Mouse (Mus musculus): ENCODE results near the gene Prkce. TPM values are rescaled to one million over a fixed set of nuclear protein-coding genes. Genes with fewer than 3 reads are reported as not detected.

Gene Prkce
- polyA plus RNA-seq, 1 experiment from 2014 or later: 6.2 TPM

GRCm38 (mm10) chr17:86589681-86590080 lies 422.1 kb downstream of the Prkce start:
- no peak overlapping the region for H3K4me3 ChIP-seq
- WGBS: 88% methylated on average over 5 of the region's 5 CpGs
- no peak for ATAC-seq (ENCODE audit: extremely low read depth, insufficient number of reproducible peaks, low FRiP score, low TSS enrichment)

DNA sequence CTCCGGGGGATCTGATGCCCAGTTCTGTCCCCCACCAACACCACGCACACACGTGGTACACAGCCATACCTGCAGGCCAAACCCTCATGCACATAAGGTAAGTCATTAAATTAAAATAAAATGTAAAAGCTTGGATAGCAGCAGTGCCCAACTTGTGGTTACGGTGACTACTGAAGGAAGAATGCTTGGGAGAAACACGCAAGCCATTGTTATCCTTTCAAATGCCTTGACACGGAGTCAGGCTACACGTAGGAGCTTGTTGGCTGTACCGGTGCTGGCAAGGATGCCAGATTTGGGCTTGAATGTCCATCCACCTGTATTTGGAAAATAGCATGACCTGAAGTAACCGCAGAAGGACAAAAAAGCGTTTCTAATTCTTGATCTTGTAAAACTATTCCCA lies 423.7 kb downstream of the Prkce start:
- Histone ChIP-seq H3K9ac (no peak overlapping the region), H3K4me3 (no peak overlapping the region), H3K4me1 (peaks cover 33% of the 10 kb centered on the region), H3K4me2 (no peak overlapping the region), H3K27ac (replicated peaks) (no peak overlapping the region), H3K9me3 (no peaks in the 10 kb centered on the region), H3K36me3 (no peaks in the 10 kb centered on the region), H3K27me3 (replicated peaks) (no peaks in the 10 kb centered on the region)
- ATAC-seq (ENCODE audit: extremely low read depth, insufficient number of reproducible peaks, low FRiP score, low TSS enrichment): no peak
- 84% methylated on average over 10 of the region's 10 CpGs for WGBS

More at GRCm38 (mm10) chr17:86589681-86590080, 422.1 kb downstream of the Prkce start:
- Histone ChIP-seq H3K27me3 (replicated peaks) (no peaks in the 10 kb centered on the region), H3K27ac (replicated peaks) (no peak overlapping the region), H3K4me1 (peaks cover 33% of the 10 kb centered on the region), H3K9ac (no peak overlapping the region), H3K36me3 (no peaks in the 10 kb centered on the region), H3K9me3 (no peaks in the 10 kb centered on the region), H3K4me2 (no peak overlapping the region)

GRCm38 (mm10) chr17:86592991-86593586 lies 425.5 kb downstream of the Prkce start:
- H3K36me3 ChIP-seq: no peaks in the 10 kb centered on the region
- 46% methylated on average over 6 of the region's 6 CpGs for WGBS

GRCm38 (mm10) chr17:86595526-86595925 lies 427.9 kb downstream of the Prkce start:
- H3K9me3 ChIP-seq: no peaks in the 10 kb centered on the region
- H3K36me3 ChIP-seq: 0 out of 2 replicates have a peak, but pooled peaks cover 4% of the 10 kb centered on the region
- no peak for ATAC-seq (ENCODE audit: extremely low read depth, insufficient number of reproducible peaks, low FRiP score, low TSS enrichment)
- H3K9ac ChIP-seq: no peak overlapping the region
- H3K27ac ChIP-seq (replicated peaks): no peak overlapping the region
- peaks cover 17% of the 10 kb centered on the region for H3K4me1 ChIP-seq
- H3K27me3 ChIP-seq (replicated peaks): no peaks in the 10 kb centered on the region
- no peak overlapping the region for H3K4me2 ChIP-seq
- no peak overlapping the region for H3K4me3 ChIP-seq
- 75% methylated on average over 9 of the region's 9 CpGs for WGBS

More at GRCm38 (mm10) chr17:86592991-86593586, 425.5 kb downstream of the Prkce start:
- Histone ChIP-seq H3K27ac (replicated peaks) (peak overlapping the region; percentile 70), H3K9me3 (no peaks in the 10 kb centered on the region), H3K27me3 (replicated peaks) (no peaks in the 10 kb centered on the region), H3K4me3 (no peak overlapping the region), H3K4me2 (no peak overlapping the region), H3K4me1 (peaks cover 26% of the 10 kb centered on the region), H3K9ac (no peak overlapping the region)
- no peak for ATAC-seq (ENCODE audit: extremely low read depth, insufficient number of reproducible peaks, low FRiP score, low TSS enrichment)

DNA sequence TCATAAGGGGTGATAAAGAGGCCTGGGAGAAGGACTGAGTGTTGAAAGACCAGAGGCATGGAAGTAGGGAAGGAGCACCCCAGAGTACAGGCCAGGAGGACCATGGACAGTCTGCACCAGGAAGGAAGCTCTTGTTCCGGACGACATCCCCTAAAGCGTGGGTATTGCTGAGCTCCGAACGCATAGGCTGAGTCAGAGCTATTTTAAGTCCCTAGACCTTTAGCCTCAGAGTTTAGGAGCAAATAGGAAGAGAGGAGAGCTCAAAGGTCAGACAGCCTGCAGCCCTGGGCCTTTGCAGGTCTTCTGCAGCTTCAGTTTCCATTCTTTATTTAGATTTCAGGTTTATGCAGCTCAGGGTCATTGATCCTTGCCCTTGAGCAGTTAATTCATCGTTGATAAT lies 433.5 kb downstream of the Prkce start:
- WGBS: 43% methylated on average over 6 of the region's 6 CpGs

DNA sequence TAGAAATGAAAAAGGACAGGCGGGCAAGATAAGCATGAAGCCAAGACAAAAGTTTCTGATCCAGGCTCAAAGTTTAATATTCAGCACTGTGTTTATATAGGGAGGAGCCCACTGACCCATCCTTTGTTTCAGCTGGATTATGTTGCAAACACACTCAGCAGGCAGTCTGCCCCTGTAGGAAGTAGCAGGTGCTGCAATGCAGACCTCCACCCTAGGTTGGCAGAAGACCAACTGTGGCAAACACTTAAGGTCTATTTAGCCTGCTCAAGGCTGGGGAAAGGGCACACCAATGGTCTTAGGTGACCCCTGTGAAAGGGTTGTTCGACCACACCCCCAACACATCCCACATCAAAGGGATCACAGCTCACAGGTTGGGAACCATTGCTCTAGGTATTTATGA lies 434.3 kb downstream of the Prkce start:
- no peaks in the 10 kb centered on the region for H3K27me3 ChIP-seq (replicated peaks)
- 85% methylated on average over 2 of the region's 2 CpGs for WGBS
- peaks cover 20% of the 10 kb centered on the region for H3K4me1 ChIP-seq
- H3K27ac ChIP-seq (replicated peaks): no peak overlapping the region
- H3K4me3 ChIP-seq: no peak overlapping the region
- no peaks in the 10 kb centered on the region for H3K9me3 ChIP-seq
- H3K9ac ChIP-seq: no peak overlapping the region
- H3K36me3 ChIP-seq: 0 out of 2 replicates have a peak, but pooled peaks cover 4% of the 10 kb centered on the region
- ATAC-seq (ENCODE audit: extremely low read depth, insufficient number of reproducible peaks, low FRiP score, low TSS enrichment): no peak
- no peak overlapping the region for H3K4me2 ChIP-seq

More for the DNA sequence above, 433.5 kb downstream of the Prkce start:
- H3K36me3 ChIP-seq: 0 out of 2 replicates have a peak, but pooled peaks cover 4% of the 10 kb centered on the region
- H3K27me3 ChIP-seq (replicated peaks): no peaks in the 10 kb centered on the region
- ATAC-seq (ENCODE audit: extremely low read depth, insufficient number of reproducible peaks, low FRiP score, low TSS enrichment): no peak
- H3K4me2 ChIP-seq: no peak overlapping the region
- H3K27ac ChIP-seq (replicated peaks): no peak overlapping the region
- H3K9me3 ChIP-seq: no peaks in the 10 kb centered on the region
- H3K4me3 ChIP-seq: no peak overlapping the region
- H3K4me1 ChIP-seq: peaks cover 20% of the 10 kb centered on the region
- no peak overlapping the region for H3K9ac ChIP-seq

DNA sequence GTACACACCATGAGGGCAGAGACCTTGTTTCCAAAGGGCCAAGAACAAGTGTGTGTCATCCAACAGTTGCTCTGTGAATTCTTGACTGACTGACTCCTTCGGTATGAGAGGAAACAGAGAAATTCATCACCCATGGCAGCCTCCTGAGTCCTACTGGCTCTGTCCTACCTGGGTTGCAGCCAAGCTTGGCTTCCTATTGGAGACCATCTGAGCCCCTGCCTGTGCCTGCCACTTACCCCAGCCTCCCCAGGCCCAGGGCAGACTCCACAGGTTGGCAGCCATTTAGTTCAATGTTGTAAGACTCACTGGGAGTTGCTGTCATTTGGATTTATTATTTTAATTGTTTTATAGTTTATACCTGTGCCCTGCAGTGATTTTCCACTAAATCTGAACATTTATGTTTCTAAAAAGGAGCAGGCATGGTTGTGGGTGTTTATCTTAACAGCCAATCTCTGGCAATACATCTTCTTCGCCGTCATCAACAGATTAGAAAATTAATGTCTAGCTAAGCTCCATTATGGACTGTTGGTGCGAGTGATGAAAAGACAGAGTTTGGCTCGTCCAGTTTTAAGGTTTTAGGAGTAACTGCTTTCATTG lies 436.4 kb downstream of the Prkce start:
- Histone ChIP-seq H3K36me3 (0 out of 2 replicates have a peak, but pooled peaks cover 3% of the 10 kb centered on the region), H3K9ac (no peak overlapping the region), H3K27me3 (replicated peaks) (no peaks in the 10 kb centered on the region), H3K27ac (replicated peaks) (no peak overlapping the region), H3K4me3 (no peak overlapping the region), H3K4me2 (no peak overlapping the region), H3K4me1 (peaks cover 20% of the 10 kb centered on the region), H3K9me3 (no peaks in the 10 kb centered on the region)
- WGBS: 75% methylated on average over 5 of the region's 5 CpGs
- ATAC-seq (ENCODE audit: extremely low read depth, insufficient number of reproducible peaks, low FRiP score, low TSS enrichment): no peak

DNA sequence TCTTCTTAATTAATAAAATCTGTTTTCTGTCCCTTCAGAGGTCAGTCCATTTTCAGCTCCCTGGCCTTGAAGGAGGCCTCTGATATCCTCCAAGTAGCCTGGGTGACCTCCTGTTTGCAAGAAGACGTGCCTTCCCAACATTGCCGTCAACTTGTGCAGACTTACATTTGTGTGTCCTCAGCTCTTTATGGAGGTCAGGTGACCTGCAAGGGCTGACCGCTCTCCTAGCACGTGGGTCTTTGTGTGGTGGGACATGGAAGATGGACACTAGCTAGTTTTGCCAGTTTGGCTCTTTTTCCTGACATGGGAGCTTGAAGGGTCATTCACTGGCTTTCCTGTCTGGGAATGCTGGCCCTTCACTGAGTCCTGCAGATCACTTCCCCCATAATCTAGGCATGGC lies 440.4 kb downstream of the Prkce start:
- Histone ChIP-seq H3K9ac (no peak overlapping the region), H3K4me1 (peaks cover 15% of the 10 kb centered on the region), H3K9me3 (no peaks in the 10 kb centered on the region), H3K36me3 (no peaks in the 10 kb centered on the region), H3K4me2 (no peak overlapping the region), H3K27ac (replicated peaks) (no peak overlapping the region), H3K27me3 (replicated peaks) (no peaks in the 10 kb centered on the region), H3K4me3 (no peak overlapping the region)
- no peak for ATAC-seq (ENCODE audit: extremely low read depth, insufficient number of reproducible peaks, low FRiP score, low TSS enrichment)
- 85% methylated on average over 4 of the region's 4 CpGs for WGBS

GRCm38 (mm10) chr17:86610271-86610969 lies 442.8 kb downstream of the Prkce start:
- no peak for ATAC-seq (ENCODE audit: extremely low read depth, insufficient number of reproducible peaks, low FRiP score, low TSS enrichment)
- no peaks in the 10 kb centered on the region for H3K36me3 ChIP-seq
- H3K4me2 ChIP-seq: no peak overlapping the region
- H3K4me1 ChIP-seq: peaks cover 12% of the 10 kb centered on the region
- H3K27ac ChIP-seq (replicated peaks): no peak overlapping the region
- no peaks in the 10 kb centered on the region for H3K27me3 ChIP-seq (replicated peaks)
- H3K9me3 ChIP-seq: no peaks in the 10 kb centered on the region
- no peak overlapping the region for H3K9ac ChIP-seq
- H3K4me3 ChIP-seq: no peak overlapping the region
- 67% methylated on average over 8 of the region's 8 CpGs for WGBS

GRCm38 (mm10) chr17:86611772-86612171 lies 444.2 kb downstream of the Prkce start:
- Histone ChIP-seq H3K9ac (no peak overlapping the region), H3K27ac (replicated peaks) (no peak overlapping the region), H3K36me3 (no peaks in the 10 kb centered on the region), H3K4me2 (no peak overlapping the region), H3K27me3 (replicated peaks) (no peaks in the 10 kb centered on the region), H3K9me3 (no peaks in the 10 kb centered on the region), H3K4me3 (no peak overlapping the region), H3K4me1 (peaks cover 12% of the 10 kb centered on the region)
- no peak for ATAC-seq (ENCODE audit: extremely low read depth, insufficient number of reproducible peaks, low FRiP score, low TSS enrichment)
- 36% methylated on average over 5 of the region's 5 CpGs for WGBS

DNA sequence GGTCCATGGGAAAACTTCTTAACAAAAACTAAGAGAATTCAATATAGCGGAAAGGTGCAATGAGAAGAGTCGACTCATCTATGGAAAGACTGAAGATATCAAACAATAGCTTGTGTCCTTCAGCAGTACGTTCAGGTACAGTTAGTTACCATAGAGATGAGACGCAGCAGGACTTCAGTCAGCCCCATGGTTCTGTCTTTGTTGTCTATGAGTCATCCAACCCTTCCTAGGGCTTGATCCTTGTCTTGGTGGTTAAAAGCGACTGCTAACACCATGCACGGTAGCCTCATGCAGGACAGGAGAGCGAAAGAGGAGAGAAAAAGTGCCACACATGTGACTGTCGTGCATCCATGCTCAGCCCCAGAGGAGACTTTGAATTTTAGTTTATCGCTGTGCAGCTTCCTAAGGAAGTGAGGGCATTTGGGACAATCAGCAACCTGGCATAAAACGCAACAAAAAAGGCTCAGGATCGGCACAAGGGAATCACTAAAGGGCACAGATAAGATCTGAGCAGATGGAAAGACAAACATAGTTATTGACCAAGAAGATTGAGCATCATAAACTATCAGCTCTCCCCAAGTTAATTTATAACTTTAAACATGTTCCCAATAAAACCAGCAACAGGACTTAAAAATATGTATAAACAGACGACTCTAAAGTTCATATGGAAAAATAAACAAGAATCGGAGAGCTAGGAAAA lies 448.2 kb downstream of the Prkce start:
- no peak overlapping the region for H3K4me2 ChIP-seq
- peaks cover 32% of the 10 kb centered on the region for H3K4me1 ChIP-seq
- H3K36me3 ChIP-seq: peaks cover 9% of the 10 kb centered on the region
- no peak for ATAC-seq (ENCODE audit: extremely low read depth, insufficient number of reproducible peaks, low FRiP score, low TSS enrichment)
- no peak overlapping the region for H3K9ac ChIP-seq
- H3K4me3 ChIP-seq: no peak overlapping the region
- 78% methylated on average over 13 of the region's 13 CpGs for WGBS
- H3K27ac ChIP-seq (replicated peaks): no peak overlapping the region
- H3K27me3 ChIP-seq (replicated peaks): no peaks in the 10 kb centered on the region
- no peaks in the 10 kb centered on the region for H3K9me3 ChIP-seq

Data from heart, embryonic 13.5 days (tissue).